Mouse (Mus musculus) WW6 (cell line): ENCODE measurements around the gene Flywch2.
"Not testable (repeated sequence)": the region's sequence is repeated elsewhere in the genome, so short reads cannot be mapped to it uniquely, and the experiment has no call there.

Experiments
- DNase-seq: peaks from one replicate; pipeline ENCODE4 v3.0.0-alpha.2; 2013; ENCODE audit warnings: low read depth, low spot score

Flywch2 gene

DNA sequence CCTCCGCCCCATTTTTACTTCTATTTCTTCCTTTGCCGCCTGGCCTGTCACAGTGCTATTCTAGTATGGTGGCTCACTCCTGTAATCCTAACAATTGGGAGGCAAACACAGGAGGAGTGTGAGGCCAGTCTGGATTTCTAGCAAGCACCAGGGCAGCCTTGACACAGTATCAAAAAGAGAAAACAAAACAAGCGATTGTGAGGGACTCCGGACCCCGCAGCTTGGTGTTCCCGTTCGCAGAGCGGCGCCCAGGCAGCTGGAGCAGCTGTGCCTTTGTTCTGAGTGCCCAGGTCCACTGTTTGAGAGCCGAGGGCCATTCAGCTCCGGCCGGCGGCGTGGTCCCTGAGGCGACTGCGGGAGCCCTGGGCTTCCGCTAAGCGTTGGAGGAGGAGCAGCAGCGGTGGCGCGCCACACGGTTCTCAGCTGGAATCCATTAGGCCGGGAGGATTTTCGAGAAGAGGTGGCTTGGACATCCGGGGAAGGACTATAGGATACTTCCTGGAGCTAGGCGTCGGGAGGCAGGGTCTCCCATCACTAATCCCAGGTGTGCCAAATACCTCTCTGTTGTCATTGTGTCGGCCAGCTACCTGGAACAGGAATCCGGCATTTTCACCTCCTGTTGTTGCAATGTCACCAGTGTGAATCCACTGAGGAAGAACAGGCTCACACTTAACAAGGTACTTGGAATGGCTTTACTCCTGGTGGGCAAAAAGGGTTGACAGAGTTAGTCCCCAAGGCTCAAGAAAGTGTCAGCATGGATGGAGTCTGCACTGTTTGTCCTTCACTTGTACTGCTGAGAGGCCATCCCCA is 4.6 kb upstream of the Flywch2 start, which contains the start of gene Srrm2:
TSS of gene Srrm2 (plus strand) at position 264 of the 810 bp plus-strand sequence.
- DNase-seq, result no peak

DNA sequence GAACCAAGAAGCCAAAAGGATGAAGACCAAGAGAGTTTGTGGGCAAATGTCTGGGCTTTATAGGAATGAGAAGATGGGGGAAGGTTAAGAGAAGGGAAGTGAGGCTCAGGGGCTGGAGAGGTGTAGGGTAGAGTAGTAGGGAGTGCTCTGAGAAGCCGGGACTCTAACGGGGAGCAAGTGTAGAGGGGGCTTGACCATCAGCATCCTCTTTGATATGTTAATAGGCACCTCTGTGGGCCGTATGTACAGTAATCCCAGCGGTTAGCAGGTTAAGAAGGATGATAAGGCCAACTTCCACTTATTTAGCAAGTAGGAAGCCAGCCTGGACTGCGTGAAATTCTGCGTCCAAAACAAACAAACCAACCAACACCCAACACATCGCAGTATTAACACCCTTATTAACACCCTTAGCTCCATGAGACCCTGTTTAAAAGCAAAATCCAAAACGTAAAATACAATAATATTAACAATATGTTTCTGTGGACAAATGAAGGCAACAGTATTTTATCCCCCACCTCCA is 3.9 kb upstream of the Flywch2 start:
- DNase-seq, result no peak

DNA sequence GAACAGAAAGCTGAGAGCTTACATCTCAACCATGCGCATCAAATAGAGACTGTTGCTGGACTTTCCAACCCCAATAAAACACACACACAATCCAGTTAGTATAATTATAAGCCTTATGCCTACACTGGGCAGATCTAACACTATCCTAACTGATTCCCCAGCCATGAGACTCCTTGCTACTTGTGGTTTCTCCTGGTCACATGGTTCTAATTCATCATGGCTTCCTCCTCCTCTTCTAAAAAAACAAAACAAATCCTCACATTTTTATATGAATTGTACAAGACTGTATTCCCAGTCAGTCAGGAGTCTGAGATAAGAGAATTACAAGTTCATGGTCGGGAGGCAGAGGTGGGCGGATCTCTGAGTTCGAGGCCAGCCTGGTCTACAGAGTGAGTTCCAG is 3.1 kb upstream of the Flywch2 start:
- no peak for DNase-seq

DNA sequence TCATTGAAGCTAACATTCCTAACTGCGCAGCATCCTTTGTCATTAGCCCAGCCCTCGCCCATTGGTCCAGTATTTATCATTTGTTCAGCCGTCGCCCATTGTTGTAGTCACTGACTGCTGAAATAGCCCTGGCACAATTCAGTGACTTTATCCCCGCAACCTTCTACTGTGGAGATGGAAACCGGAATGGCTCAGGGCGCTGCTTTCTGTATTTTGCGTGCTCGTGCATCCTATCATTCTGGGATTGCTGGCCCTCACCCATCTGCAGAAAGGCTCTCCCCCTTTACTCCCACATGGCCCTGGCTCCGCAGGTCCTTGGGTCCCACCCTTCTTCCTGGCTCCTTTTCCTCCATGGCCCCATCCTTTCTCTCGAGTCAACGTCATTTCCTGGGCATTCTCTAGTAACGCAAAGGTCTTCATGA is 640 bp upstream of the Flywch2 start:
- DNase-seq, result no peak

DNA sequence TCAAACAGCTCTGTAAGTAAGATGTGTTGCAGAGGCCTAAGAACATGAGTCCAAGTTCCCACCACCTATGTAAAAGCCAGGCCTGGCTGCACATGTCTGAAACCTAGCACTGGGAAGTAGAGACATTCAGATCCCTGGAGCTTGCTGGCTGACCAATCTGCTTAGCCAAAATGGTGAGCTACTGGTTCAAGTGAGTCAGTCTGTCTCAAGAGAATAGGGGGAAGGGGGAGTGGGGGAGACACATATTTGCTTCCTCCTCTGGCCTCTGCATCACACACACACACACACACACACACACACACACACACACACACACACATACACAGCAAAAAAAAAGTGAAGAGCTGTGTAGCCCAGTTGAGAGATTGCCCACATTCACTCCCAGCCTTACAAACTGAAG is 2.5 kb downstream of the Flywch2 start:
- no peak for DNase-seq

DNA sequence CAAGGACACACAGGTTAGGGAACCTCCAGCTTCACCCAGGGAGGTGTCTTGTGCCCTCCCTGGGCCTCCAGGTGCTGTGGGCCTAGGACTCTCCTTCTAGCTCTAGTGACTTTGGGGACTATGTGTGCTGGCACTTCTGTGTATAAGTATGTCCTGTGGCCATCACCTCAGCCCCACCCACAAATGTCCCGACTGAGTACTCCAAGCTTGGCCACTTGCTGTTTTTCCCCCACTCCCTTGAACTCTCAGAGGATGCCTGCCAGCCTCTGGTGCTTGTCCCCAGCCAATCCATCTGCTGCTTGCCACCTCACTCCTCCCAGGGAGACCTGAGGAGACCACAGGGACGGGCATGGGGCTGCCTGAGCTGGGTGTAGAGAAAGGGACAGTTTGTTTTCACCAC is 7.4 kb downstream of the Flywch2 start:
- DNase-seq, result no peak

DNA sequence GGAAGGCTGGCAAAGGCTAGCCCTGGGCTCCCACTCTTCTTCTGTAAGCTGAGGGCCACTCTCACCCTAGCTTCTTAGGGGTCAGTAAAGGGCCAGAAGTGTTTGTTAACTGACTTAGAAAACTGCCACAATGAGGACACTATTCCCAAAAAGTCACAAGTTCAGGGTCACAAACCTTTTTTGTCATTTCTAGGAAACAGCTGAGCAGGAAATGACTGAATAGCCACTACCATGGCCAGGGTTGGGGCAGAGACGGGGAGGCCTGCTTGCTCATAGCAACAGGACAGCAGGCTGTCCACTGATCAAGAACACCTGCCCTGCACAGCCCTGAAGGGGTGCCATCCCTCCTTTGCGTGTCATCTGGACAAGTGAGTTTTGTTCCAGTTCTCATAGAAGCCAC is 8.7 kb downstream of the Flywch2 start:
- no peak for DNase-seq

DNA sequence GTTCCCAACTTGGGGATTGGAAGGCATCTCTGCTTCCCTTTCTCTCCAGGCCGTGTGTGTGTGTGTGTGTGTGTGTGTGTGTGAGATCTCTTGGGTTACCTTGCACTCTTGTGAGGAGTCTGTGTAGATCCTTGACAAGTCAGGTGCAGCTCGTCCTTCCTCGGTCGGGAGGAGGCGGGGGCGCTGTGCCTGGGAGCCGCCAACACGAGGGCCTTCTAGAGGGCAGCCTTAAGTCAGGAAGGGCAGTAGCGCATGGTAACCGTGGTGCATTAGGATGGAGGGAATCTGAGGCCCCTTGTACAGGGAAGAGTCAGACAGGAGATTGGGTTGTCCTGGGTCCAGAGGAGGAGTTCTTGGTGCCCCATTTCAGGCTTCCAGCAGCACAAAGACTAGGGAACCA is 9.7 kb downstream of the Flywch2 start:
- no peak for DNase-seq

DNA sequence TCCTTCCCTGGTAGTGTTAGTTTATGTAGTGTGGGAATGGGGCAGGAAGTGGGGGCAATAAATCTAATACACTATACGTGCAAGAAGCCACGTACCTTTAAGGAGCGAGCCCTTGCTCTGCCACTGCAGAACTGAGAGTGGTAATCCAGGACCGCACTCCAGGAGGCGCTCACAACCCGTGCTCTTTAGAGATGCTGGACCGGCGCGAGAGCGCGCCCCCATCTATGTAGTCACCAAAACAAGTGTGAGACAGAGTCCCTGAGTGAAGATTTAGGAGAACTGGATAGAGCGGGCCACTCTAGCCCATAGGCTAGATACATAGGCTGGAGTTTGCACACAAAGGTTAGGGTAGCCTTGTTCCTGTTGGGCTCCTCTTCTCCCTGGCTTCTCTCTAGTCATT is 11.8 kb downstream of the Flywch2 start:
- peak; percentile 66 for DNase-seq

DNA sequence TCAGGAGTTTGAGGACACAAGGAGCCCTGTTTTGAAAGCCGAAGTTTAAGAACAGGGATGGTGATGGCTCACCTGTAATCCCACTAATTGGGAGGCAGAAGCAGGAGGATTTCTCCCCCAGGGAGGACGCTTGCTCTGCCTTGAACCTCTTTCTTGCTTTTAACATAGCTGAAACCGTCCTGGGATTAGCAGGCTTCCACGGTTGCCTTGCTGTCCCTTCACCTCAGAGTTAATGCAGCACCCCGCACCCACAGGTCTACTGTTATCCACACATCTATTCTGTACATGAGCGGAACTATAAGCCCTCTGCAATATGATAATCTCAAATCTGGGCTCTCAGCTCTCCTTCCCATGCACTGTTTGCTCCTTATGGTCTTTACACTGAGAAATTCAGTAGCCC is 12.2 kb downstream of the Flywch2 start:
- no peak for DNase-seq

DNA sequence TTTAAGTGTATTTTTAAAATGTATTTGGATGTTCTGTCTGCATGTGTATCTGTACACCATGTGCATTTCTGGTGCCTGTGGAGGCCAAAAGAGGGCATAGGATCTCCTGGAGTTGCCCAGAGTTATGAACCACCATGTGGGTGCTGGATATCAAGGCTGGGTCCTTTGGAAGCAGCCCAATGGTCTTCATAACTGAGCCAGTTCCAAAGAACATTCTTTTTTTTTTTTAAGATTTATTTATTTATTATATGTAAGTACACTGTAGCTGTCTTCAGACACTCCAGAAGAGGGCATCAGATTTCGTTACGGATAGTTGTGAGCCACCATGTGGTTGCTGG is 13.7 kb downstream of the Flywch2 start:
- not testable (repeated sequence) for DNase-seq

DNA sequence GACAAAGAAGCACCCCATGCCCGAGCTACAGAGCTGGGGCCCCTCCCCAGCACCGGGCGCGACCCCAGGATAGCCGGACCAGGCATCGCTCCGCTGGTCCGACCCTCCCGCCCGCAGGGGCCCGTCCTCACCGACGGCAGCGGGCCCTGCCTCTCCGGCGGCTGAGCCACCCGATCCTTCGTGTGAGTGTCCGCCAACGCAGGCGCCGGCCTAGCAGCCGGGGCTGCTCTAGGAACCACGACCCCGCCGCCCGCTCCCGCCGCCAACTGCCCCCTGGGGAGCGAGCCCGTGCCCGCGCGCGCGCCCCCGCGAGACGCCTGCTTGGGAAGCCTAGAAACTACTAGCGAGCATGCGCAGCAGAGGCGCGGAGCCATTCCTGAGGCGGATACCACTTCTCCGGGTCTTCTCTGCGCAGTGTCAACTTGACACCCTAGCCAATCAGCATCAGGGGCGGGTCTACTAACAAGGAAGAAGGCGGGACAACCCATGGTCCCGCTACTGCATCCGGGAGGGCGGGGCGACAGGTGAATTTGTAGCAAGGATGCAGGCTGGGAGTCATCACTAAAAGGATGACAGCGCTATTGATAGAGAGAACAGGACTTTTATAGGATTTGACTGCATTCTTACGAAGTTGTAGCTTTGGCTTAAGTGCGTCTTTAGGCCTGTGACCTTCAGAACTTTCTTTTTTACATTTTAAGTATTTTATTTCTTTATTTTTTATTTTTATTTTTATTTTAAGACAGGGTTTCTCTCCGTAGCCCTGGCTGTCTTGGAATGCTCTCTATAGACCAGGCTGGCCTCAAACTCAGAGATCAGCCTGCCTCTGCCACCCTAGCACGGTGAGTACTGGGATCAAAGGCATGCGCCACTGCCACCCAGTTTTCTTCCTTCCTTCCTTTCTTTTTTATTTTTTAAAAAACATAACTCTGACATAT is 14.3 kb downstream of the Flywch2 start, which contains the start of gene Flywch1:
TSS of gene Flywch1 (minus strand) at position 319 of the 935 bp plus-strand sequence.
- peak; percentile 94 for DNase-seq

DNA sequence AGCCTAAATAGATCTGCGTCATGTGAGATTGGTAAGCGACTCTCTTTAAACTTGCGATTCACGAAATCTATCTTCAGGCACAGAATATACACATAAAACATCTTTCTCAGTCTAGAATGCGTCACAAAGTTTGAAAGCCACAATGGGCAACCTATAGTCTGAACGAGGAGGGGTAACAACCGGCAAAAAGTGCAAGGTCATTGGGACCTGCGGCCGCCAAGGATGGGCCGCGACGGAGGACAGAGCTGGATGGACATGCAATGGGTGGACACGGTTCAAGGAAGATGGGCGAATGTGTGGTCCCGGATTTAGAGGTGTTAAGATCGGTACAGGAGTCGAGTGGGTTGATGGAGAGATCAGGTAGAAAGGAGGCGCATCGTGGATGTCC is 15.0 kb downstream of the Flywch2 start:
- DNase-seq, result no peak

DNA sequence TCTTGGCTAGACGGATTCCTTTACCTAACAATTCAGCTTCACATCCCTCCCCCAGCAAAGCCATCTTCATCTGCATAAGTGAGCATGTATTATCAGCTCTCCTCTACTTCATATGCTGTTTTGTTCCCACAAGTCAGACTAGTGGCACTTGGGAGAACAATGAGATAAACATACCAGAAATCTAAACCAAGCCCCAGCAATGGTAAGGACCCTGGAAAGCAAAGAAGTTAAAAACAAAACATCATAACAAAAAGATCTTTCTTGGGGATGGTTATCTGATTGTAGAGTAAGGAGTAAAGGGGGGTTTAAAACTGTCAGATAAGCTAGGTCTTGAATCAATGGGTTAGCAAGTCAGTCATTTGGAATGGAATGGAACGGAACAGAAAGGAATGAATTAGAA is 15.4 kb downstream of the Flywch2 start:
- DNase-seq, result no peak

DNA sequence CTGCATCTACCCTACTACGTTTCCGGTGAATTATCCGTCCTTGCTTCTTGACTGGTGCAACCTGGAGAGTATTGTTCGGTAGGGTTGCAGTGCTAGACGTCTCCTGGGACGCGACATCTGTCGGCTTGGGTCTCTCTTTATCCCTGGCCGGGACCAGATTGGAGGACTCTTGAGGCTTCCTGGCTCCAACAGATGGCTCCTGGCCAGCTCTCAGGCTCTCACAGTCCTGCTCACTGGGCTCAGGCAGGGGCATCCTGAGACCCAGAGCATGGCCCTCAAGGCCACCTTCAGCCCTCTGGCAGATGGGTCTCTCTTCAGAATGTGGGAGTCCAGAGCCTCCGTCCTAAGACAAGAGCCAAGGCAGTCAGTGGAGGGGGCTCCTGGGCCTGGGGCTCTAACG is 22.9 kb downstream of the Flywch2 start:
- DNase-seq, result no peak

DNA sequence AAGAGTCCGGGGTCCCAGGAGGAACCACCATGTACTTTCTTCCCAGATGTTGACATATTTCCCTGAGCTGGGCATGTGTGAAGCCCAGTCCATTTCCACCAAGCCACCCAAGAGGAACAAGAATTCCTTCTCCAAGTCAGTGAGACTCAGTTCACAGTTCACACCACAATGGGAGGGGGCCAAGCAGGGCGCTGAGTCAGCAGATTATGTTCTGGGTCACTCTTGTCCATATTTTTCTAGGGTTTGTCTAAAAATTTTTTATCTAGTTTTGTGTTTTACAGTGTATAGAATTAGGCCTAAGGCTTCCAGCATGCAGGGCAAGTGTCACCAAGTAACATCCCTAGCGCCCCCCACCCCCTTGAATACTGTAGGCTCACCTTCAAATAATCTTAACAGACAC is 24.7 kb downstream of the Flywch2 start:
- DNase-seq, result no peak

DNA sequence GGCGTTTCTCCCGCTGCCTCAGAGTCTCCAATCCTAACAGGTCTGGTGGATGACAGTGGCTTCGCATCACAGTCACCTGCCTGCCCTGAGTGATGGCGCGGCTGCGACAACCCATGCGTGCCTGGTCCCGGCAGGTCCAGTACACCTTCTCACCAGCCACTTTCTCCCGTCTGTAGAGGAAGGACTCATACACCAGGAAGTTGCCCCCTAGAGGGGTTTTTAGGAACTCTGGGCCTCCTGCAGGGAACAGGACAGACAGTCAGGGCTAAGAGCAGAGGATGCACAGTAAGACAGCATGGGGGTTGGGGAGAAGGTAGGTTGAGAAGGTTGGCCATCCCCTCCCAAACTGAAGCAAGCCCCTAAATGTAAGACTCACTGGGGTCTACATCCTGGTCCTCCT is 25.6 kb downstream of the Flywch2 start:
- no peak for DNase-seq

DNA sequence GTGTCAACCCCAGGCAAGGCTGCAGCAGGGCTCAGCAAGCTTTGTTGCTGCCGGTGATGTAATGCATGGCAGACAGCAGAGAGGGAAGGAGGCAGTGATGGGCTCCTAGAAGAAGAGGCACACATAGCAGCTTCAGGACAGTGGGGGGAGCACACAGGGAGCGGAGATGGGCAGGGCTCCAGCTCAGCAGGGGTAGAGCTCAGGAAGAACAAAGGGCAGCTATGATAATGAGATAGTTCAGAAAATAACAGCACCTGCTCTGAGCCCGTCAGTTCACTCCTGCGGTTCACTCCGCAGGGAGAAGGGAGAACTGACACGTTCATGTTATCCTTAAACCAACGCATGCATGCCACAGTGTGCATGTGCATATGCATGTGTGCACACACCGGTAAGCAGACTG is 27.1 kb downstream of the Flywch2 start:
- no peak for DNase-seq

DNA sequence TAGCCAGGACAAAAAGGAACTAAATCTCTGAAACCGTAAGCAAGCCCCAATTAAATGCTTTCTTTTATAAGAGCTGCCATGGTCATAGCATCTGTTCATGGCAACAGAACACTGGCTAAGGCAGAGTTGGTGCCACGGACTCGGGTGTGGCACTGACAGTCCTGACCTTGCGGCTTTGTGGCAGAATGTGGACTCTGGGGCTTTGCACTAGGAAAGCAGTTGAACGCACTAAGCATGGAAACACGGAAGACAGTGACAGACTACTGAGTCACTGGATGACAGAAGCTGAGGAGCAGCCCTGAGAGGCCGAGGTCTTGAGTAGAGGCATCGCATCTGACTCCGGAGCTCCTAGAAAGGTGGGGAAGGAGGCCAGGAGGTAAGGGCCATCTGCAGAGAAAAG is 28.3 kb downstream of the Flywch2 start:
- DNase-seq, result no peak

DNA sequence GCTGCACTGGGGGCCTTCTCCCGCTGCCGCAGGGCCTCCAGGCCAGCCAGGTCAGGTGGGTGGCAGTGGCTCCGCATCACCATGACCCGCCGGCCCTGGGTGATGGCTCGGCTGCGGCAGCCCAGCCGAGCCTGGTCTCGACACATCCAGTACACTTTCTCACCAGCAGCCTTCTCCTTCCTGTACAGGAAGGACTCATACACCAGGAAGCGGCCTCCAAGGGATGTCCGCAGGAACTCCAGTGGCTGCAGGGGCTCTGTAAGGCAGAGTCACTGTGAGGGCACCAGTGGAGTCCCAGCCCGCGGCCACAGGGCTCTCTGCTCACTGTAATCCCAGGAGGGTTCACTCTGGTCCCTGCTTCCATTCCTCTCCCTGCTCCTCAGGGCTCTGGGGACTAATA is 30.2 kb downstream of the Flywch2 start:
- DNase-seq, result no peak

DNA sequence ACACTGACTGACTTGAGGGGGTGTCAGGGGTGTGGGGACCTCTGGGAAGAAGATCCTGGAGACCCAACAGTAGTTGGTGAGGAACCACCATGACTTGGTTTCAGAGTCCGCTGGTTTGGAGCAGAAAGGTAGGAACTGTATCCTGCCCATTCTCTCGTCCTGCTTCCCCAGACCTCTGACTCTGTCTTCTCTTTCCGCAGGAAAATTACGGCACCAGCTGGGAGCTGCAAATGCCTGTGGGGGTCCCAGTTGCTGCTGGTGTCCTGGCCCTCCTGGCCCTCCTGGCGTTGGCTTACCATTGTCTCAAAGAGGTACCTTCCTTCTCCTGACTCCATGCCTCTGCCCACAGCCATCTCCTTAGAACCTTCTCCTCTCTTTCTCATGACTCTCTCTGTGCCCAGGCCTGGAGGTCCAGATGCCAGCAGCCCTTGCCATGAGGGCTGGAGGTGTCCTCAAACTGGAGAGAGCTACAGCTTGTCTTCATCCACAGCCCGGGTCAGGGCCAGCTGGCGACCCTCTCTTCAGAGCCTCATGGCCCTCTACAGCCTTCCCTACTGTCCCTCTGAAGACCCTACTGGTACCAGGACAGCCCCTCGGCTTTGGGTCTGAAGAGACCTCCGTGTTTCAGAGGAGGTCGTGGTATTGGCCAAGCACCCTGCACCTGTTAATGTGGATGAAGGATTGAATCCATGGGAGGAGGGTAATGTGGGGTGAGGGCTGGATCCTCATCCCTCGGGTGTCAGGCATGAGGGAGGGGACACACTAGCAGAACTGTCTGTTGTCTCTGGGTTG is 36.3 kb downstream of the Flywch2 start:
- no peak for DNase-seq
